Mouse (Mus musculus): ENCODE data around the gene Poc1b.

DNA sequence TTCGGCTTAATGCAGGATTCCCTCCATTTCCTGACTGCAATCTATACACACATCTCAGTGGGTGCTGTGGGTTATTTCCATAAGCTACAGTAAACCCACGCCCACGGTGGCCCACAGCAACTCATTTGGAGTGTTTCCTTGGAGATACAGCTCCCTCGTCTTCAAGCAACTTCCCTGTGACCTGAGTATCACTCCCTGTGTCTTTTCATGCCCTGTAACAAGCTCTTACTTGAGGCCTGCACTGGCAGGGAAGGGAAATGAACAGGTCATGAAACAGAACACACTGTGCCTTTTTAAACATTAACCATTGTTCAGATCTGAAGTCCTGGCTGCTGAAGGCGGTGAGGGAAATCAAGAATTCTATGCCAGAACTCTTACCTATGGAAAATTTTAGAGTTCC is 115.9 kb downstream of the Poc1b start:
- TF ChIP-seq POLR2A (IDR thresholded peaks at IDR 0.05; ENCODE audit: insufficient read depth, low read depth, low read length) (no peak), CTCF (IDR thresholded peaks at IDR 0.05; ENCODE audit: insufficient read depth, low read depth, low read length) (no peak)
